Mouse (Mus musculus): ENCODE results near the gene Slc11a2. TPM values are rescaled to one million over a fixed set of nuclear protein-coding genes. Genes with fewer than 3 reads are reported as not detected.
"Not testable (repeated sequence)": the region's sequence is repeated elsewhere in the genome, so short reads cannot be mapped to it uniquely, and the experiment has no call there.

Slc11a2 gene
- polyA plus RNA-seq, 1 experiment from 2014 or later: 24.6 TPM

DNA sequence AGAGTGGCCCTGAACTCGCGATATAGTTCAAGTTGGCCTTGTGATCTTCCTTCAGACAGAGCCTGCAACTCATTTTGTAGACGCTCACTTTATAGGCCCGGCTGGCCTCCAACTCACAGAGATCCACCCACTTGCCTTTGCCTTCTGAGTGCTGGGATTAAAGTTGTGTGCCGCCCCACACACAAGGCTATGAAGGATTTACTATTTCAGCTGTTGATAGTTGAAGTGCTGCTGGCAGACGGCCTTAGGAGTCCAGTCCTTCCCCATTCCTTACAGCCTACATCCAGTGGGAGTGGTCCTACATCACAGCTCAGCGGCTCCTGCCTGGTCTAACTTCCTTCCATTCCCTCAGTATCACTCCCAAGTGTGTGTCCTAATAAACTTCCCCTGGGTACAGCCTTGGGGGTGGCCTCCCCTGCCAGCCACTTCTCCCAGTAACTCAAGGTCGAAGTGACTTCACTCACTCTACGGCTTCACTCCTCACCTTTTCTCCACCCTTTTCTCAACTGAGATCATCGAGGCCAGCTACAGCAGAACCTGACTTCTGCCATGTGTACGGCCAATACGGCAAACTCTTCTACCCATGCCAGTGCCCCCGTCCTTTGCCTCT, 3.5 kb upstream of the Slc11a2 start:
- Histone ChIP-seq H3K4me2 (replicated peaks) (no peak overlapping the region), H3K36me3 (no peaks in the 10 kb centered on the region), H3K27ac (no peak overlapping the region), H3K4me3 (no peak overlapping the region), H3K9ac (no peak overlapping the region), H3K4me1 (peaks cover 11% of the 10 kb centered on the region), H3K27me3 (peaks cover 27% of the 10 kb centered on the region), H3K9me3 (replicated peaks) (no peaks in the 10 kb centered on the region)
- no peak for ATAC-seq (ENCODE audit: low FRiP score)
- WGBS: 81% methylated on average over 13 of the region's 13 CpGs

DNA sequence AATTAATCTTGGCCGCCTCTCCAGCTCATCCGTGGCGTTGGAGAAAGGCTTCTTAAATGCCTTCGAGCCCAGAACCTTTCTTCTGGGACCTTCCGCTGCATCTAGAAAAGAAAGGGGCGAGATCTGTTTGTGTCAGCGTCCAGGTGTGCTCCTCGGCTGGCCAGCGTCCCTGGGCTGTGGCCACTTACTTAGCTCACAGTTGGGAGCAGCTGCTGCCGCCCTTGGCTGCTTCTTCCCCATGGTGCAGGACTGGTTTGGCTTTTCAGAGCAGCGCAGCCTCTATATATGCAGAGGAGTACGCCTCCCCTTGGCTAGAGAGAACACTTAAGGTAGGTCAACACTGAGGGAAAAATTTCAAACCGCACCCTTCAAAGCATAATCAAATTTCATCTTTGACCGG, 956 bp downstream of the Slc11a2 start:
- Histone ChIP-seq H3K9ac (peak overlapping the region; percentile 23; the same call in 1 of the 2 replicates), H3K4me2 (replicated peaks) (peak overlapping the region; percentile 81), H3K27ac (no peak overlapping the region), H3K27me3 (peaks cover 27% of the 10 kb centered on the region), H3K4me1 (peaks cover 39% of the 10 kb centered on the region), H3K36me3 (no peaks in the 10 kb centered on the region), H3K9me3 (replicated peaks) (no peaks in the 10 kb centered on the region), H3K4me3 (peak overlapping the region; percentile 76)
- no peak for ATAC-seq (ENCODE audit: low FRiP score)
- 3% methylated on average over 14 of the region's 14 CpGs for WGBS

DNA sequence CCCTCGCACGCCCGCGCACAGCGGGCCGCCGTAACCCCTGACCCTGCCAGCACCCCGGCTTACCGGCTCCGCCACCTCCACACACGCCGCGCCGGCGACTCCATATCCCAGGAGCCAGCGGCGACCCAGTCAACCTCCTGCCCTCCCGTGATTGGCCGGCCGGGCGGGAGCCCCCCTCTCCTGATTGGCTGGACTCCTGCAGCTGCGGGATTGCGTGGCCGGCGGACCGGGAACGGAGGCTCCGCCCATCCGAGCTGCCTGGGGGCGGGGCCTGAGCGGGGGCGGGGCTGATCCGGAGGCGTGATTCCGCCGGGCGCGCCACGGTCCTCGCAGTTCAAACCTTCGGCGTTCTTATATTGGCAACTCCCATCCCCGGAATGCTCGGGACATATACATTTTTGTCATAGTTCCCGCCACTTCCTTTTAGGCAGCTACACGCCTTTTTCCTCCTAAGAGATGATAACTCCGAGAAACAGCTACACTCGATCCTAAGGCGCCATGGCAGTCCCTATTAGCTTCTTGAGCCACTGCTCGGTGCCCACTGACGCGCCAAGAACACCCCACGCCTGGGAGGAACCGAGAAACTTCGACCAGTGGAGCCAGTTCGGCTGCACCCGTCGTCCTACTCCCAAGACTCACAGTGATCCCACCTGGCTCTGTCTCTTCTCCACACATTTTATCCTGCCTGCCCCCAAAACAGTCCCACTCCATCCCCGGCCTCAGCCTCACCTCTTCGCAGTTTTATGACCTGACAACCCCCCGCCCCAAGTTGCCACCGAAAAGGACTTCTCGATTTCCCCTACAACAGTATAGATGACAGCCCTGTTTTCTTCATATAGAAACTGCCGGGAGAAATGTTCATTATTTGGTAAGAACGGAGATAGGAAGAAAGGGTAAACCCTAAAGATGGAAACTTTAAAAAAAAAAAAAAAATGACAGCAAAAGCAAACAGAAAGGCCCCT, 1.7 kb downstream of the Slc11a2 start:
- Histone ChIP-seq H3K36me3 (no peaks in the 10 kb centered on the region), H3K9me3 (replicated peaks) (no peaks in the 10 kb centered on the region), H3K27ac (peak overlapping the region; percentile 36; the same call in 1 of the 2 replicates), H3K9ac (peak overlapping the region; percentile 87), H3K4me1 (peaks cover 39% of the 10 kb centered on the region), H3K4me2 (replicated peaks) (peak overlapping the region; percentile 81), H3K4me3 (peak overlapping the region; percentile 76), H3K27me3 (peaks cover 27% of the 10 kb centered on the region)
- ATAC-seq (ENCODE audit: low FRiP score): peak; percentile 99
- 1% methylated on average over 65 of the region's 65 CpGs for WGBS

GRCm38 (mm10) chr15:100422476-100422875, 2.4 kb downstream of the Slc11a2 start:
- H3K9ac ChIP-seq: peak overlapping the region; percentile 87
- H3K27ac ChIP-seq: peak overlapping the region; percentile 36; the same call in 1 of the 2 replicates
- H3K27me3 ChIP-seq: peaks cover 27% of the 10 kb centered on the region
- peaks cover 39% of the 10 kb centered on the region for H3K4me1 ChIP-seq
- WGBS: under 1% methylated on average over 40 of the region's 44 CpGs
- peak overlapping the region; percentile 76 for H3K4me3 ChIP-seq
- H3K4me2 ChIP-seq (replicated peaks): peak overlapping the region; percentile 81
- H3K36me3 ChIP-seq: no peaks in the 10 kb centered on the region
- H3K9me3 ChIP-seq (replicated peaks): no peaks in the 10 kb centered on the region
- peak; percentile 79 for ATAC-seq (ENCODE audit: low FRiP score)

DNA sequence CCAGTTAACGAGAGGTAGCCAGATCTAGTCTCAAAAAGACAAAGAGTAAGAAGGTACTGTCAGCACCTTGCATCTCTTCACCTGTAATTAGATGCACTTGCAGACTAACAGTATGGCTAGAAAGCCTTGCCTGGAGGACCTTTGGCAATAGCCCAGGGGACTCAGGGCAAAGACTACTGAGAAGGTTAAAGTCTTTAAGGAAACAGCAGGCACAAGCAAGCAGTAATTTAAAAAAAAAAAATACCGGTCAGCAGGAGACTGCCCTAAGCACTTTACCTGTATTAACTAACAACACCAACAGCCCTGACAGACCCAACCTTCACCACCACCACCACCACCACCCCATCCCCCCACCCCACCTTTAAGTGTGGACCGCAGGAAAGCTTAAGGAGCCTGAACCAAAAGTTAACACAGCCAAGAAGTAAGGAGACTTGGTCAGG, 3.1 kb downstream of the Slc11a2 start, which contains the start of gene Gm5475:
Gene Gm5475, plus strand, starts transcription at position 390 of the 440 bp plus-strand sequence.
- Histone ChIP-seq H3K9ac (peak within 1 kb of the TSS; percentile 87), H3K27ac (peak within 1 kb of the TSS; percentile 36; the same call in 1 of the 2 replicates), H3K4me2 (replicated peaks) (peak within 1 kb of the TSS; percentile 81), H3K4me1 (peaks cover 39% of the 10 kb centered on the region), H3K4me3 (peak within 1 kb of the TSS; percentile 76), H3K27me3 (peaks cover 27% of the 10 kb centered on the region)
- not testable (repeated sequence) for H3K9me3 ChIP-seq (replicated peaks); H3K36me3 ChIP-seq; ATAC-seq (ENCODE audit: low FRiP score)
- WGBS: 25% methylated on average over 3 of the region's 3 CpGs

- ATAC-seq (ENCODE audit: low FRiP score): no peak
- peaks cover 22% of the 10 kb centered on the region for H3K27me3 ChIP-seq
- no peak overlapping the region for H3K9ac ChIP-seq
- H3K4me3 ChIP-seq: peak overlapping the region; percentile 76; the same call in 1 of the 2 replicates
- H3K36me3 ChIP-seq: no peaks in the 10 kb centered on the region
- 39% methylated on average over 8 of the region's 8 CpGs for WGBS
- peak overlapping the region; percentile 81; the same call in 1 of the 2 replicates for H3K4me2 ChIP-seq (replicated peaks)
- peaks cover 39% of the 10 kb centered on the region for H3K4me1 ChIP-seq
- H3K27ac ChIP-seq: no peak overlapping the region
- H3K9me3 ChIP-seq (replicated peaks): no peaks in the 10 kb centered on the region
These were observed 3.7 kb downstream of the Slc11a2 start for GRCm38 (mm10) chr15:100421059-100421757.

DNA sequence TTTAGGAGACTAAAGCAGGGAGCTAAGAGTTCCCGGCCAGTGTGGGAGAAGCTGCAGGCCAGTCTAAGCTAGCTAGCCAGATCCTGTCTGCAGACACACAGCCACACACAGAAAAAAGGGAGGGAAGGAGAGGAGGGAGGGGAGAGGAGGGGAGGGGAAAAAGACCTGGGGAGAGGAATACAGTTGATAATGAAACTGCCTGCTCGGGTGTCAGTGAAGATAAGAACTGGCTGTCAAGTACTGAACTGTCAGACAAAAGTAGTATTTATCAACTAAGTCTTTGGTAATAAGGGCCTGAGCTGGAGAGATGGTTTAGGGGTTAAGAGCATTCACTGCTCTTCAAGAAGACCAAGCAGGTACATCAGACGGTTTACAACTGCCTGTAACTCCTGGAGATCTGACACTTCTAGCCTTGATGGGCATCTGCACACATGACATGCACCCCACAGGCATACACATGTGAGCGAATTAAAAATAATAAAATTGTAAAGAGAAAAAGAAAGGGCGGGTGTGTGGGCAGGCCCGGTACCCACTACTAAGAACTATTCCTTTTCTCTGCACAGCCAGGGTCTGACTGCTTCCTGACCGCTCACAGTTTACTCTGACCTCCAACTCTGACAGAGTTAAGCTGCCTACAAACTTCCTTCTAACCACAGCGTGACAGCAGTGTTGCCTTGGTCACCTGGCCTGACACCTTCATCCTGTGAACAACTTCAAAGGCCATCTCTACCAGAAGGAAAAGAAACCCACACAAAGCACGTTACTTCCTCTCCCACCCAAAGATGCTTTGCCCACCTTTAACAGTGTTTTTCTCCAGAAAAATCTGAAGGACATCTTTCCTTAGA, 4.7 kb downstream of the Slc11a2 start:
- peaks cover 39% of the 10 kb centered on the region for H3K4me1 ChIP-seq
- 66% methylated on average over 9 of the region's 9 CpGs for WGBS
- no peak overlapping the region for H3K4me3 ChIP-seq
- 0 out of 2 replicates have a peak overlapping the region, but pooled peaks have one; percentile 1 for H3K27ac ChIP-seq
- no peaks in the 10 kb centered on the region for H3K36me3 ChIP-seq
- ATAC-seq (ENCODE audit: low FRiP score): no peak
- H3K9ac ChIP-seq: no peak overlapping the region; the same call in 1 of the 2 replicates
- no peaks in the 10 kb centered on the region for H3K9me3 ChIP-seq (replicated peaks)
- H3K4me2 ChIP-seq (replicated peaks): no peak overlapping the region
- peaks cover 14% of the 10 kb centered on the region for H3K27me3 ChIP-seq

GRCm38 (mm10) chr15:100419311-100419710, 5.6 kb downstream of the Slc11a2 start:
- 71% methylated on average over 8 of the region's 8 CpGs for WGBS

GRCm38 (mm10) chr15:100417854-100418450, 6.9 kb downstream of the Slc11a2 start:
- H3K9me3 ChIP-seq (replicated peaks): no peaks in the 10 kb centered on the region
- H3K4me2 ChIP-seq (replicated peaks): no peak overlapping the region
- H3K4me3 ChIP-seq: no peak overlapping the region
- H3K27me3 ChIP-seq: no peaks in the 10 kb centered on the region
- H3K27ac ChIP-seq: no peak overlapping the region
- H3K36me3 ChIP-seq: no peaks in the 10 kb centered on the region
- WGBS: 89% methylated on average over 9 of the region's 9 CpGs
- H3K4me1 ChIP-seq: peaks cover 32% of the 10 kb centered on the region
- H3K9ac ChIP-seq: no peak overlapping the region
- ATAC-seq (ENCODE audit: low FRiP score): no peak

More at GRCm38 (mm10) chr15:100419311-100419710, 5.6 kb downstream of the Slc11a2 start:
- Histone ChIP-seq H3K36me3 (no peaks in the 10 kb centered on the region), H3K4me1 (peaks cover 37% of the 10 kb centered on the region), H3K9me3 (replicated peaks) (no peaks in the 10 kb centered on the region), H3K4me3 (no peak overlapping the region), H3K27ac (no peak overlapping the region), H3K9ac (no peak overlapping the region), H3K27me3 (peaks cover 6% of the 10 kb centered on the region), H3K4me2 (replicated peaks) (0 out of 2 replicates have a peak overlapping the region, but pooled peaks have one; percentile 8)
- no peak for ATAC-seq (ENCODE audit: low FRiP score)

DNA sequence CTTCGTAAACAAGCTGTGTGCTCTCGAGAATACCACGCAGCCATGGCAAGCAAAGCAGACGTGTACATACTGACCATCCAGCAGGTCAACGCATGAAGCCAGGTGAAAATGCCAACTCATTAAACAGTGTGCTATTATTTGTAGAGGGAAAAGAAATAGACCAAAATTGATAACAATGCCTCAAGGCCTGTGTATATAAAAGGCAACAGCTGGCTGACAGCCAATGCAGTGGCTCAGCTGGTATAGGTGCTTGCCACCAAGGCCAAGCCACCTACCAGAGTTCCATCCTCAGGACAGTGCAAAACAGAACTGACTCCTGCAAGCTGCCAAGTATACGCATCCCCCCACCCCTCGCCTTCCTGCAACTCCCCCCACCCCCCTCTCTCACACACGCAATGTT, 9.2 kb downstream of the Slc11a2 start:
- no peaks in the 10 kb centered on the region for H3K9me3 ChIP-seq (replicated peaks)
- no peak overlapping the region for H3K9ac ChIP-seq
- no peaks in the 10 kb centered on the region for H3K27me3 ChIP-seq
- 85% methylated on average over 8 of the region's 8 CpGs for WGBS
- no peak overlapping the region for H3K27ac ChIP-seq
- H3K36me3 ChIP-seq: peaks cover 7% of the 10 kb centered on the region
- no peak overlapping the region for H3K4me2 ChIP-seq (replicated peaks)
- peaks cover 21% of the 10 kb centered on the region for H3K4me1 ChIP-seq
- H3K4me3 ChIP-seq: no peak overlapping the region
- no peak for ATAC-seq (ENCODE audit: low FRiP score)

DNA sequence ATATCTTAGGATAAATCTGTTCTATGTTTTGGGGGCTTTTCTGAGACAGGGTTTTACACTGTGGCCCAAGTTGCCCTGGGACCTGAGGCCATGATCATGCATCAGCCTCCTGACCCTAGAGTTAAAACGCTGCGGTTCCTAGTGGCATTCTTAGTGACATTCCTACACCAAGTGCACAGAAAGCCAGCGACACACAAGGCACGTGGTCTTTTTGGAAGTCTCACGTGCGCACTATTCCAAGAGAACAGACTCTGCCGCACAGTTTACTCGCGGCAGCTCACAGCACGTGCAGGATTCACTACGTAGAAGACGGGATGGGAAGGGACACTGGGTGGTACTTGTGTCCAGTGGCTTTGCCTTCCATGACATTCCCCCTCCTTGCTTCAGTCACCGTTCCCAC, 9.9 kb downstream of the Slc11a2 start:
- Histone ChIP-seq H3K27me3 (no peaks in the 10 kb centered on the region), H3K4me3 (no peak overlapping the region), H3K27ac (no peak overlapping the region), H3K4me2 (replicated peaks) (no peak overlapping the region), H3K9ac (no peak overlapping the region), H3K9me3 (replicated peaks) (no peaks in the 10 kb centered on the region), H3K4me1 (peaks cover 14% of the 10 kb centered on the region), H3K36me3 (peaks cover 14% of the 10 kb centered on the region)
- ATAC-seq (ENCODE audit: low FRiP score): no peak
- WGBS: 91% methylated on average over 13 of the region's 13 CpGs
